Mouse (Mus musculus): ENCODE measurements around the gene 4632433K11Rik.

- TF ChIP-seq CTCF (IDR thresholded peaks at IDR 0.05; ENCODE audit: low read depth, low read length) (no peak), POLR2A (IDR thresholded peaks at IDR 0.05; ENCODE audit: borderline replicate concordance, low read depth, low read length) (no peak)
Observed at GRCm38 (mm10) chr7:5012681-5013513, 21.0 kb upstream of the 4632433K11Rik start.

Data from bone marrow macrophage, adult 2 months (primary cell).